8 mouse cellular contexts compared by ENCODE assay signal in the genomic region with DNA sequence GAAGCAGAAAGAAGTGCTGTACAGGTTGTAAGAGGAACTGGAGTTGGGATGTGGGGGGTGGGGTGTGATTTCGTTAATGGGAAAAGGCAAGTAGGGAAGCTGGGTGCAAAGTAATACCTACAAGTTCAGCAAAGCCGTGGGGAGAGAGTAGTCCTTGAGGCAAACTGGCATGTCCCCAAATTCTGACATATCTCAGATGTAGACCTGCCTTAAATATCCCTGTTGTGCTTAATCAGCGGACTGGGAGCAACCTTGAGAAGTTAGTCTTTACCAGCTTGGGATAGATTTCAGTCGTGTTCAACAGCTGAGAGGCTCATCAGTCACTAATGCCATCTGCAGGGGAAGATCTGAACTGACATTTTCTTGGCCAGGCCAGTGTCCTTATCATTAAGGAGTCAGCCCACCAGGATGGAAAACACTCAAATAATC. TPM values are rescaled to one million over a fixed set of nuclear protein-coding genes. Genes with fewer than 3 reads are reported as not detected.
DNase-seq lines count a peak whose midpoint lies in the region; ATAC-seq and TF ChIP-seq lines count a peak whose summit lies in the region.

No protein-coding gene starts in this region.

- H3K27ac ChIP-seq in forebrain, embryonic 10.5 days = peak overlapping the region; percentile 97
- peak overlapping the region; percentile 100 for H3K27ac ChIP-seq in hindbrain, embryonic 15.5 days (replicated peaks)
- peak overlapping the region; percentile 92 for H3K27ac ChIP-seq in liver, adult 2 months (replicated peaks; ENCODE audit: insufficient read depth, low read depth, low read length)

- H3K4me2 ChIP-seq in hindbrain, embryonic 15.5 days = peak overlapping the region; percentile 73
- H3K4me2 ChIP-seq in myocyte (ENCODE audit: low read depth) = peak overlapping the region; percentile 93

- H3K9me3 ChIP-seq in forebrain, embryonic 10.5 days = no peaks in the 10 kb centered on the region; the same call in 1 of the 2 replicates
- no peaks in the 10 kb centered on the region for H3K9me3 ChIP-seq in hindbrain, embryonic 15.5 days

- H3K4me3 ChIP-seq in forebrain, embryonic 10.5 days = peak overlapping the region; percentile 89
- peak overlapping the region; percentile 98 for H3K4me3 ChIP-seq in hindbrain, embryonic 15.5 days
- peak overlapping the region; percentile 63 for H3K4me3 ChIP-seq in liver, adult 2 months (ENCODE audit: insufficient read depth, low read depth, low read length)
- peak overlapping the region; percentile 76 for H3K4me3 ChIP-seq in myocyte

- no peak for ATAC-seq in hindbrain, embryonic 15.5 days (ENCODE audit: low FRiP score, low read depth)

- 28% methylated on average over 4 of the region's 4 CpGs for WGBS in forebrain, embryonic 10.5 days
- WGBS in hindbrain, embryonic 15.5 days = 30% methylated on average over 4 of the region's 4 CpGs
- WGBS in liver, adult 2 months = 1% methylated on average over 4 of the region's 4 CpGs

- H3K27me3 ChIP-seq in forebrain, embryonic 10.5 days (ENCODE audit: poor library complexity, severe bottlenecking) = no peaks in the 10 kb centered on the region
- H3K27me3 ChIP-seq in hindbrain, embryonic 15.5 days = no peaks in the 10 kb centered on the region
- H3K27me3 ChIP-seq in liver, adult 2 months (ENCODE audit: control insufficient read depth, insufficient read depth, low read length) = no peaks in the 10 kb centered on the region
- no peaks in the 10 kb centered on the region for H3K27me3 ChIP-seq in myocyte (ENCODE audit: control insufficient read depth, insufficient read depth, insufficient read length)

- H3K36me3 ChIP-seq in forebrain, embryonic 10.5 days (replicated peaks) = no peaks in the 10 kb centered on the region
- H3K36me3 ChIP-seq in hindbrain, embryonic 15.5 days = no peaks in the 10 kb centered on the region
- peaks cover 4% of the 10 kb centered on the region for H3K36me3 ChIP-seq in liver, adult 2 months (ENCODE audit: control insufficient read depth, insufficient read depth, low read length)
- H3K36me3 ChIP-seq in myocyte (ENCODE audit: control insufficient read depth, insufficient read depth) = no peaks in the 10 kb centered on the region

- intact Hi-C loops in heart, postnatal 25 days (cut with DNase I) = loop anchor here (5.0 to 10.0 kb wide), 3 partner anchors 44 to 192 kb away; partner anchors contain the start of gene Sdad1

- H3K9ac ChIP-seq in hindbrain, embryonic 15.5 days = peak overlapping the region; percentile 99
- peak overlapping the region; percentile 81 for H3K9ac ChIP-seq in liver, adult 2 months (ENCODE audit: low read depth, low read length)

- peak; percentile 43 for DNase-seq in heart, adult 8-10 months (ENCODE audit: low spot score)
- no peak for DNase-seq in heart, postnatal 25 days (ENCODE audit: low spot score)
- DNase-seq in adipocyte (ENCODE audit: low spot score) = peak; percentile 66
- peak; percentile 23 for DNase-seq in forebrain, embryonic 10.5 days (ENCODE audit: extremely low spot score, low spot score)
- DNase-seq in liver, adult 2 months (ENCODE audit: extremely low read depth, low read depth, low spot score) = peak; percentile 75
- DNase-seq in thymus, postnatal 25 days = peak; percentile 65

- TF ChIP-seq CTCF in liver, adult 2 months (IDR thresholded peaks at IDR 0.05; ENCODE audit: low read depth, low read length) = peak; percentile 44

- peaks cover 30% of the 10 kb centered on the region for H3K4me1 ChIP-seq in forebrain, embryonic 10.5 days
- H3K4me1 ChIP-seq in hindbrain, embryonic 15.5 days (replicated peaks) = peaks cover 27% of the 10 kb centered on the region
- H3K4me1 ChIP-seq in liver, adult 2 months (ENCODE audit: control insufficient read depth, insufficient read depth, low read length) = peaks cover 20% of the 10 kb centered on the region

- peaks cover 32% of the 10 kb centered on the region for H3K79me2 ChIP-seq in liver, adult 2 months (ENCODE audit: control insufficient read depth, insufficient read depth, low read length)
- H3K79me2 ChIP-seq in myocyte (ENCODE audit: control insufficient read depth, insufficient read depth) = peaks cover 32% of the 10 kb centered on the region

- peak overlapping the region; percentile 100 for H3ac ChIP-seq in myocyte (ENCODE audit: control insufficient read depth, insufficient read length)

- TF ChIP-seq POLR2A in liver, adult 2 months (IDR thresholded peaks at IDR 0.05; ENCODE audit: extremely low read depth, insufficient read depth, low read length) = no peak
- no peak for TF ChIP-seq POLR2A in myocyte (IDR thresholded peaks at IDR 0.05; ENCODE audit: insufficient read length, low read depth)

TF ChIP-seq in myocyte, 11 proteins besides CTCF, POLR2A, EP300 and RAD21:
- TF ChIP-seq MYOD1 (IDR thresholded peaks at IDR 0.05; ENCODE audit: control insufficient read depth in 1 of 3, insufficient read length in 2 of 3, low read depth in 2 of 3) (peak in 2 of 3 experiments; percentile 19 to 32), MYOG (IDR thresholded peaks at IDR 0.05; ENCODE audit: control insufficient read depth in 1 of 3, insufficient read depth in 1 of 3, insufficient read length in 2 of 3, low read depth in 2 of 3) (no peak)

RNA-seq across cellular contexts. Expression of gene Scarb2, which starts 0.3 kb away (rescaled TPM):
- total RNA-seq in heart, adult 8-10 months (2022) = 10 to 100 TPM; 84.5 to 87.7 (median 86.8) TPM
- 10 to 100 TPM; 70.5 to 74.6 TPM for total RNA-seq in heart, postnatal 25 days (2021)
- 7.8 and 9.7 TPM in 2 replicates for polyA plus RNA-seq in forebrain, embryonic 10.5 days (2016; fragmentation: Nextera tagmentation; extraction: Ambion mirVana)
- 20.3 and 21.4 TPM in 2 replicates for polyA plus RNA-seq in hindbrain, embryonic 15.5 days (2015; fragmentation: Nextera tagmentation; extraction: Ambion mirVana)
- 112 and 122 TPM in 2 replicates for total RNA-seq in liver, adult 2 months (2014; rRNA removed)
- 28.5 and 32.4 TPM in 2 replicates for polyA plus RNA-seq in liver, adult 2 months (2012; rRNA removed)
- polyA plus RNA-seq in myocyte (2012; fragmentation: generic; extraction: Trizol) = 46.6 TPM

RNA-seq across cellular contexts. Expression of gene Fam47e, which starts 48.6 kb away (rescaled TPM):
- not detected for total RNA-seq in heart, adult 8-10 months (2022)
- total RNA-seq in heart, postnatal 25 days (2021) = not detected
- polyA plus RNA-seq in forebrain, embryonic 10.5 days (2016; fragmentation: Nextera tagmentation; extraction: Ambion mirVana) = not detected in 2 replicates
- polyA plus RNA-seq in hindbrain, embryonic 15.5 days (2015; fragmentation: Nextera tagmentation; extraction: Ambion mirVana) = 0.90 and 1.7 TPM in 2 replicates
- 30.3 and 36.6 TPM in 2 replicates for total RNA-seq in liver, adult 2 months (2014; rRNA removed)
- polyA plus RNA-seq in liver, adult 2 months (2012; rRNA removed) = 9.5 and 9.8 TPM in 2 replicates
- not detected for polyA plus RNA-seq in myocyte (2012; fragmentation: generic; extraction: Trizol)
